Mouse (Mus musculus) E14TG2a.4 (cell line): ENCODE measurements at regions not wholly inside any gene's neighbourhood (a gene's known extent, or its start where the extent isn't known, plus 50 kb on each side); places are given as distances from the start of the nearest gene placed in this dataset.

ENCODE experiments used
- H3K27me3 ChIP-seq: 2 replicates; pipeline ENCODE4 v1.6.1; 2014; ENCODE audit warnings: low read length, control low read depth; ENCODE audit not compliant: insufficient read depth
- H3K36me3 ChIP-seq: 2 replicates; pipeline ENCODE4 v1.6.1; 2014; ENCODE audit warnings: low read length, control low read depth; ENCODE audit not compliant: insufficient read depth
- H3K4me1 ChIP-seq: replicated peaks from 2 replicates; pipeline ENCODE4 v1.6.1; 2014; ENCODE audit warnings: low read depth, low read length, control low read depth
- H3K4me3 ChIP-seq: replicated peaks from 2 replicates; pipeline ENCODE4 v1.5.1; 2014; ENCODE audit warnings: mild to moderate bottlenecking, low read length
- H3K9me3 ChIP-seq: 2 replicates; pipeline ENCODE4 v1.6.1; 2014; ENCODE audit warnings: low read length, control low read depth
- CTCF ChIP-seq: conservative IDR thresholded peaks from 2 replicates; pipeline ENCODE4 v1.5.1; 2014; ENCODE audit warnings: low read length
- NANOG ChIP-seq: IDR thresholded peaks from 2 replicates; pipeline ENCODE4 v1.6.1; 2014; ENCODE audit warnings: borderline replicate concordance, low read length, mixed read lengths
- POU5F1 ChIP-seq: IDR thresholded peaks from 2 replicates; pipeline ENCODE4 v1.6.1; 2014; ENCODE audit warnings: low read length, borderline replicate concordance

DNA sequence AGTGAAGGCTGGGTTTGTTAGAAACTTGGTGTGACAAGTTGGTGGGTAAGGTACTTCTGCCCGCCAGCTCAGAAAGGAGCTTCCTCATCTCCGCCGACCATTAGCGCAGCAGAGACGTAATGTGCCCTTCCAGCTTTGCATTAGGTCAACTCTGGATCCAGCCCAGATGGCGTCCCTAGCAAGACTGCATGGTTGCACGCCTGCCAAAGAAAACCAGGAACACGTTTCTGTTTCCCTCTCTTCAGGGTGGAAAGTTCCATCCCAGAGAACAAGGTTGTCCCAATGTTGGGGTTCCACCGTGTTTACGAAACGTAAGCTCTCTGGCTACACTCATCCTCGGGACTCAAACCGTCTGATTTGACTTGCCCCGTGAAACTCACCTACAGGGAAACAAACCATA lies 335.5 kb downstream of the Mtx2 start:
- H3K4me1 ChIP-seq, result no peaks in the 10 kb centered on the region
- no peaks in the 10 kb centered on the region for H3K36me3 ChIP-seq
- H3K9me3 ChIP-seq, result no peaks in the 10 kb centered on the region
- TF ChIP-seq CTCF (no peak), POU5F1 (no peak), NANOG (no peak)
- no peak overlapping the region for H3K4me3 ChIP-seq
- peaks cover 13% of the 10 kb centered on the region; the same call in 1 of the 2 replicates for H3K27me3 ChIP-seq

DNA sequence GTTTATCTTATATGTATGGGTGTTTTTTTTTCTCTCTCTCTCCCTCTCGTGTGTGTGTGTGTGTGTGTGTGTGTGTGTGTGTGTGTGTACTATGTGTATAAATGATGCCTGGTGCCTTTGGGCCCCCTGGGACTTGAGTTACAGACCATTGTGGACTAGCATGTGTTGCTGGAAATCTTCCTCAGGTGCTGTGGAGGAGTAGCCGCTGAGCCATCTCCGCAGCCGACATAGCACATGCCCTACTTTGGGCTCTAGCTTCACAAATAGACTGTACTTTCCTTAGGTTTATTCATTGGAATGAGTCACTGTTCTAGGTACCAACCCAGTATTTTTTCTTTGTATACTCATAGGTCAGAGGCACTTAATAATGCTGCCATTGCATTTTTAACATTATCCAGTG lies 339.4 kb downstream of the Mtx2 start:
- 0 out of 2 replicates have a peak, but pooled peaks cover 4% of the 10 kb centered on the region for H3K27me3 ChIP-seq
- no peaks in the 10 kb centered on the region for H3K4me1 ChIP-seq
- H3K9me3 ChIP-seq, result no peaks in the 10 kb centered on the region
- TF ChIP-seq POU5F1 (no peak), NANOG (no peak), CTCF (no peak)
- no peak overlapping the region for H3K4me3 ChIP-seq
- H3K36me3 ChIP-seq, result no peaks in the 10 kb centered on the region

DNA sequence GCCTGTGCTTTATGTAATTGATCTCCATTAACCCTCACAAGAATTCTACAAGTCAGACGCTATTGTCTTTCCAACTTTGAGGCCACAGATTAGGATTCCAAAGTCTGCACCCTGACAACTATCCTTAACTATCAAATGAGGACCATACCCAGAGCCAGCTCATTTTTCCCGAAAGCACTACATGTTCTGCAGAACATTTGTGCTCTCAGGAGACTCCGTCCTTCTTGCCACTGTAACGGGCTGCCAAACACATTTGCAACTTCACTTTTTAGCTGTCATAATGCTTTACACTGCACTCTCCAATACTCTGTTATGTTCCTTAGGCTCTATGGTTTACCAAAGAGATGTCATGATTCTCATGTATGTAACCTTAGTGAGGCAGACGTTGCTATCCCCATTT lies 350.7 kb downstream of the Mtx2 start:
- no peak for TF ChIP-seq POU5F1
- no peak for TF ChIP-seq NANOG
- no peak for TF ChIP-seq CTCF
- H3K4me1 ChIP-seq, result no peaks in the 10 kb centered on the region
- no peaks in the 10 kb centered on the region for H3K27me3 ChIP-seq
- H3K36me3 ChIP-seq, result no peaks in the 10 kb centered on the region
- no peak overlapping the region for H3K4me3 ChIP-seq
- peaks cover 12% of the 10 kb centered on the region for H3K9me3 ChIP-seq

DNA sequence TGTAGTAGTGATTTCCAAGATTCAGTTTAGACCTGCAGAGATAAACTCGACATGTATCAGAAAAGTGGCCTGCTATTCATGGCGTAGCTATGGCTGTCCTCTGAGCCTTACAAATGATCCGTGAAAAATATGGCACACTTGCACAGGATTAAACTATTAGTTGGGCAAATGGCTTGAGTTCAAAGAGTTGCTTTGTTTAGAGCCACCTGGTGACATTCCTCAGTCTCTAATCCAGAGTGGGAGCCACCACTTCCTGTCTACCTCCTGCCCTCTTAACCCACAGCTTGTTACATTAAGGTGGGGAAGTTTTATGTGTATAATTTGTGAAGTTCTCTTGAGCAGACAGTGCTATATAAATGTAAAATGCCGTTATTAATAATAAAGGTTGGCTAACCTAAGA lies 357.7 kb downstream of the Mtx2 start:
- TF ChIP-seq POU5F1, result no peak
- TF ChIP-seq NANOG, result no peak
- no peak for TF ChIP-seq CTCF
- H3K4me1 ChIP-seq, result no peaks in the 10 kb centered on the region
- H3K9me3 ChIP-seq, result peaks cover 12% of the 10 kb centered on the region
- H3K4me3 ChIP-seq, result no peak overlapping the region
- no peaks in the 10 kb centered on the region for H3K36me3 ChIP-seq
- no peaks in the 10 kb centered on the region for H3K27me3 ChIP-seq

DNA sequence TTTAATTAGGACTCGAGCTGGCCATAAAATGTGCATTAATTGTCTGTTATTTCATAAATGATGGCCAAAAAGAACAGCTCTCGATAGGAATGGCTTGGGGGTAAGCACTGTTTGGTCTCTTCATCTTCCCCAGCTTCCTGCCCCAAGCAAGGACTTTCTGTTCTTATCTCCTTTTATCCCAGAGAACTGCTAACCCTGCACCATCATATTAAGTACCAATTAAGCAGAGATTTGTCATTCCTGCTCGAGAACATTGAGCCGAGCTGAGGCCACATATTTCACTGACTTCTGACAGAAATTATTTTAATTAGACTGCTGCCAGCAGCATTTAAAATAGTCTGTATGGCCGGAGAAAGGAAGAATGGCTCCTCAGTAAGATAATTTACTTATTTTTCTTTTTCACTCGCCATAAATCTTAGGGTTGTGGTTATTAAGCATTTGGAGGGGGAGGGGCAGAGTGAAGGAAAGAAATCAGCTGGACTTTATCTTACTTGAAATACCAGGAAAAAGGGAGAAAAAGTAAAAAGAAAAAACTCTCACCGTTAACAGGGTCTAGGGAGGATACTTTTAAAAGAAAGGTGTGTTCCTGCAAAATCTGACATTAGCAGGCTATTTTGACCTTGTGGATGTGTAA lies 377.1 kb downstream of the Mtx2 start:
- no peaks in the 10 kb centered on the region for H3K4me1 ChIP-seq
- H3K9me3 ChIP-seq, result no peaks in the 10 kb centered on the region
- no peak overlapping the region for H3K4me3 ChIP-seq
- no peaks in the 10 kb centered on the region for H3K36me3 ChIP-seq
- H3K27me3 ChIP-seq, result no peaks in the 10 kb centered on the region
- TF ChIP-seq POU5F1 (no peak), CTCF (no peak), NANOG (no peak)

DNA sequence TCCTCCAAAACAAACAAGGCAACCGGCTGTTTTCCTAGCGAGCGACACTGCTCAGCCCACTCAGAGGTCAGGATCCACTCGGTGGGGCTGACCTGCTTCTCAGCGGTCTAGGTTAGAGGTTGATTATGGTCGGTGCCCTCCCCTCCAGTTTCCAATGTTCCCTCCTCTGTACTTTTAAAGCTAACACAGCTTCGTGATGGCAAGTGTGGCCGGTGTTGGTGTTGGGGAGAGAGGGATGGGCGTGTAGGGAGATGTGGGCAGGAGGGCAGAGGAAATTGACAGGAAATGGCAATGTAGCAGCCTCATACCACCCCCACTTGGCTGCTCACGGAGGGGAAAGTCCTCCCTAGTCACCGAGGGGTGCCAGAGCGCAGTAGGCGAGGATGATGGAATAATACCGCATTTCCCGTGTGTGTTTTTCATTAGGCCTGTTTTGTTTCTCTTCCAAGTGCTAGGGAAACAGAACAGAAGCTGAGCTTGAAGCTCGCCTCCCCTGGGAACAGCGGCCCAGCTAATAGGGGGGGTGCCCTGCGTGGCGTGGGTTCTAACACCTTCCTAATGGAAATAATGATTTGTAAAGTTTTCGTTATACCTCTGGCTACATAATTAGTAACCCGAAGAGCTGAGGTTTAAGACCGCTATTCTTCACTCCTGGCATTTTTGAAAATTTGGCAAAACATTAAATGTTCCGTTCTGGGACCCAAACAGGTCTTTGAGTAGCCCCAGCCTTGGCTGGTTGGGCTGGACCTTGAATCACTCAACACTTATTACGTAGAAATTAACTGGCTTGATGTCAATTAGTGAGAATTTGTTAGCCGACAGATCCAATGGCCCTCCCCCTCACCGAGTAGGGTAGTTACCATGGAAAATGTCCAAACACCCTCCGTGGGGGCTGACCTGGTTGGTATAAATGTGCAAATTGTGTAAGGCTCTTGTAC lies 383.5 kb downstream of the Mtx2 start:
- no peaks in the 10 kb centered on the region for H3K36me3 ChIP-seq
- no peaks in the 10 kb centered on the region for H3K27me3 ChIP-seq
- no peak for TF ChIP-seq NANOG
- TF ChIP-seq CTCF, result no peak
- no peak for TF ChIP-seq POU5F1
- H3K4me1 ChIP-seq, result peaks cover 5% of the 10 kb centered on the region; the same call in 1 of the 2 replicates
- no peaks in the 10 kb centered on the region for H3K9me3 ChIP-seq
- no peak overlapping the region for H3K4me3 ChIP-seq

DNA sequence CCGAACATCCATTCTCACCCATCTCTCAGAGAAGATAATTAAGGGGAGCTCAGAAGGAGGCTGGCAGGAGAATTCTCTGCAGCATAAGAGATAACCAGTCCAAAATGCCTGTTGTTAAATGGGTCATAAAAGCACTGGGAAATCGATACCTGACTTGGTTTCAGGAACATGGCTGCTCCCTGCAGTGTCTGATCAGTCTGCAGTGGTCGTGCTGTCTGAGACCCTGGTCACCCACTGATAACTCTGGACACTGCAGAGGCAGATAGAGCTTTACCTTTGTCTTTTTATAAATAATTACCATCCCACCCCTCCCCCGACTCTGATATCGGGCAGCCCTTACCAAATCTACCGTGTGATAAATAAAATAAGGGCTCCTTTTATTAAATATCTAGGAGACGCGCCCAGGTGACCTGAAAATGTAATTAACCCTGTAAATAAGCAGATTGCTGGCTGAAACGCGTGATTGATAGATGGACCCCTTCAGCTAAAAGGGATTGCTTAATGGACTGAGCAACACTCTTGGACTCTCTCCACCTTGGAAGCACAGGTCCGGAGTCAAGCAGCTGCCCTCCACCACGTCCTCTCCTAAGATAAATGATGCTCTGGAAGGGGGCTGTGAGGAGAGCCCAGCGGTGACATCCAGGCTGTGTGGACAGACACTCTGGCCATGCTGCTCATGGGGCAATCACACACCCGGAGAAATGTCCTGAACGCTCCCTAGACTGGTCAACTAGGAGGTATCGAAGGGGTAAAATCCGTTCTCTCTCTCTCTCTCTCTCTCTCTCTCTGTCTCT lies 384.4 kb downstream of the Mtx2 start:
- H3K27me3 ChIP-seq, result no peaks in the 10 kb centered on the region
- H3K4me1 ChIP-seq, result peaks cover 5% of the 10 kb centered on the region; the same call in 1 of the 2 replicates
- no peak for TF ChIP-seq CTCF
- TF ChIP-seq NANOG, result no peak
- H3K4me3 ChIP-seq, result no peak overlapping the region
- H3K9me3 ChIP-seq, result no peaks in the 10 kb centered on the region
- no peaks in the 10 kb centered on the region for H3K36me3 ChIP-seq

DNA sequence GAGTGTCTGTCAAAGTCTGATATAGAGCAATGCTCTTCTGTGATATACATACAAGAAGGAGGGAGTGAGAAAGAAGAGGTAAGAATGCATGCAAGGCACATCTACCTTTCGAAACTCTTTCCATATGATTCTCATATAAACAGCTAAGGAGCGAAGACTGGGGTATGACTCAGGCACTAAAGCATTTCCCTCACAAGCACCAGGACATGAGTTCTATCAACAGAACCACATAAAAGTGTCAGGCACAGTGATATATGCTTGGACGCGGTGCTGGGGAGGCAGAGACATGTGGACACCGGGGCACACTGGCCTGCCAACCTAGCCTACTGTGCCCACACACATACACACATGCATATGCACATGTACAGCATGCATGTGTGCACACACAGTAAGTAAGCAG lies 391.3 kb downstream of the Mtx2 start:
- Histone ChIP-seq H3K4me1 (peaks cover 5% of the 10 kb centered on the region; the same call in 1 of the 2 replicates), H3K9me3 (no peaks in the 10 kb centered on the region), H3K36me3 (no peaks in the 10 kb centered on the region), H3K27me3 (no peaks in the 10 kb centered on the region), H3K4me3 (no peak overlapping the region)
- TF ChIP-seq POU5F1 (no peak), NANOG (no peak), CTCF (no peak)
